Mouse (Mus musculus) small intestine, adult 10 weeks (tissue): ENCODE data around the gene Rbm14. TPM values are rescaled to one million over a fixed set of nuclear protein-coding genes. Genes with fewer than 3 reads are reported as not detected.

ENCODE experiments used
- polyA plus RNA-seq: library from polyadenylated mRNA; stranded (reverse); fragments of 350-450 nt; fragmentation: Illumina TruSeq; extraction: RNeasy Lipid Tissue Mini Kit (QIAGEN cat#74804); gene quantifications from one replicate; pipeline ENCODE4 v1.2.3, GENCODE M21; 2014; ENCODE audit warnings: low replicate concordance

The Rbm14 gene
- 6.1 TPM for polyA plus RNA-seq

GRCm38 (mm10) chr19:4811063-4811908, at the start of gene Rbm14, which contains the start of gene Gm21992:
Gene Rbm14 (minus strand): TSS chr19:4811634.
Gene Gm21992 (minus strand): TSS chr19:4811612.

GRCm38 (mm10) chr19:4854552-4855469, 43.4 kb upstream of the Rbm14 start, which contains the start of gene Ctsf:
Gene Ctsf (plus strand): TSS chr19:4855130.

DNA sequence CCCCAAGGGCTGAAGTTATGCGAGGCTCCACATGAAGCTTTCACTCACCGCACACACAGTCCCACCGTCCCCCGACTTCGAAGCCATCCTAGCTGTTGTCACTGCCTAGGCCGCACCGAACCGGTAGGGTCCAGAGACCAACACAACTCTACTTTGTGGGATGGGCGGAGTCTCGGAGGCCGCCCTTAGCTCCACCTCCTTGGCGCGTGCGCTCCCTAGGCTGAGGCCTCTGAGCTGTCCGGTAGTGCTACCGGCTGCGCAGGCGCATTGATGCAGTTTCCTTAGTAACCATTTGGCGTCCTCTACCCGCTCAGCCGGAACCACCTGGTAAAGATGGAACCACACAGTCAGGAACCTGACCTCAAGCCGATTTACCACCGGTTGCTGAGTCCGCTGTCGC, 27.7 kb upstream of the Rbm14 start, which contains the start of the genes Ccs and Ccdc87:
Gene Ccs, minus strand, starts transcription at position 184 of the 400 bp plus-strand sequence.
Gene Ccdc87, plus strand, starts transcription at position 218 of the 400 bp plus-strand sequence.

GRCm38 (mm10) chr19:4793831-4794422, 17.5 kb downstream of the Rbm14 start, which contains the start of gene Rbm4:
Gene Rbm4 (minus strand): TSS chr19:4793901.

DNA sequence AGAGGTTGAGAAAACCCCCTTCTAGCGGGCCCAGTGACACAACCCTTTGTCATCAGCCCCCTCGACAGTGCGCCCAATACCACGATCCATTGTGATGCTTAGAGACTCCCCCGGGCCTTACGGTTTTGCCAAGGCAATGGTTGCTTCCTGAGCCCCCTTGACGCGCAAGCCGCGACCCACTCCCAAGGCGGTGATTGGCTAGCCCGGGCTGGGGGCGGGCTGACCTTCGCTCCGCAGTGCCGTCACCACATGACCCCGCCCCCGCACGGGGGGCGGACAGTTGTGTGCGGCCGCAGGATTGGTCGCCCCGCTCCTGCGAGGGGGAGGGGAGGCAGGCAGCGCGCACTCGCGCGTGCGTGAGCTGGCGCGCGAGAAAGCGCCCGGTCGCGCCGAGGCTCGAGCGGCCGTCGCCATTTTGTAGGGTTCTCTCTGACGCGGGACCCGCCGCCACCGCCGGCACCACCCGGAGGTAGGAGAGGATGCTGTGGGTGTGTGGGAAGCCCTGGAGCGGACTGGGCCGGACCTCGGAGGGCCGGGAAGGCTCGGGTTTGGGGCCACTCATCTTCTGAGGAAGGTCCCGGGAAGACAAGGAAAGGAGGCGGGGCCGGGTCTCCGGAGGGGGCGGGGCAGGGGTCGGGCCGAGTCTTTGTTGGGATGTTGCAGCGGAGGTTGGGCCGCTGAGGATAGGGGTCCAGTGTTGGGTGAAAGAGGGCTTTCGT, 55.1 kb downstream of the Rbm14 start, which contains the start of gene Rbm4b:
Gene Rbm4b, plus strand, starts transcription at position 305 of the 719 bp plus-strand sequence.

Other genes starting within 250 kb of the Rbm14 start
- gene Lrfn4, start 196.0 kb downstream of the Rbm14 start, polyA plus RNA-seq, result not detected
- 1.3 TPM for gene Rce1, start 186.0 kb downstream of the Rbm14 start, polyA plus RNA-seq
- not detected for gene Gm960, start 113.0 kb downstream of the Rbm14 start, polyA plus RNA-seq
- gene Sptbn2, start 100.5 kb downstream of the Rbm14 start, polyA plus RNA-seq, result not detected
- gene Rbm4b, start 55.1 kb downstream of the Rbm14 start, polyA plus RNA-seq, result 6.2 TPM
- gene Rbm4, start 17.7 kb downstream of the Rbm14 start, polyA plus RNA-seq, result 11.8 TPM
- gene Gm21992, start within 50 bp of the Rbm14 start, polyA plus RNA-seq, result 6.5 TPM
- gene Ccs, start 27.7 kb upstream of the Rbm14 start, polyA plus RNA-seq, result 0.74 TPM
- 0.11 TPM for gene Ccdc87, start 27.7 kb upstream of the Rbm14 start, polyA plus RNA-seq
- 1.3 TPM for gene Ctsf, start 43.5 kb upstream of the Rbm14 start, polyA plus RNA-seq
- not detected for gene Actn3, start 66.3 kb upstream of the Rbm14 start, polyA plus RNA-seq
- 12.5 TPM for gene Zdhhc24, start 67.0 kb upstream of the Rbm14 start, polyA plus RNA-seq
- 0.63 TPM for gene Bbs1, start 95.0 kb upstream of the Rbm14 start, polyA plus RNA-seq
- gene Dpp3, start 116.7 kb upstream of the Rbm14 start, polyA plus RNA-seq, result 1.7 TPM
- gene Peli3, start 131.5 kb upstream of the Rbm14 start, polyA plus RNA-seq, result 0.30 TPM
- 11.4 TPM for gene Mrpl11, start 150.5 kb upstream of the Rbm14 start, polyA plus RNA-seq
- gene Npas4, start 178.7 kb upstream of the Rbm14 start, polyA plus RNA-seq, result not detected
- not detected for gene Slc29a2, start 212.2 kb upstream of the Rbm14 start, polyA plus RNA-seq
- gene B4gat1, start 227.2 kb upstream of the Rbm14 start, polyA plus RNA-seq, result 7.2 TPM
- 0.30 TPM for gene AC124502.3, start 227.3 kb upstream of the Rbm14 start, polyA plus RNA-seq
- gene Brms1, start 229.7 kb upstream of the Rbm14 start, polyA plus RNA-seq, result not detected
- 0.26 TPM for gene Rin1, start 238.8 kb upstream of the Rbm14 start, polyA plus RNA-seq